Comparison of ENCODE assay signal across 9 mouse cellular contexts in the genomic region with DNA sequence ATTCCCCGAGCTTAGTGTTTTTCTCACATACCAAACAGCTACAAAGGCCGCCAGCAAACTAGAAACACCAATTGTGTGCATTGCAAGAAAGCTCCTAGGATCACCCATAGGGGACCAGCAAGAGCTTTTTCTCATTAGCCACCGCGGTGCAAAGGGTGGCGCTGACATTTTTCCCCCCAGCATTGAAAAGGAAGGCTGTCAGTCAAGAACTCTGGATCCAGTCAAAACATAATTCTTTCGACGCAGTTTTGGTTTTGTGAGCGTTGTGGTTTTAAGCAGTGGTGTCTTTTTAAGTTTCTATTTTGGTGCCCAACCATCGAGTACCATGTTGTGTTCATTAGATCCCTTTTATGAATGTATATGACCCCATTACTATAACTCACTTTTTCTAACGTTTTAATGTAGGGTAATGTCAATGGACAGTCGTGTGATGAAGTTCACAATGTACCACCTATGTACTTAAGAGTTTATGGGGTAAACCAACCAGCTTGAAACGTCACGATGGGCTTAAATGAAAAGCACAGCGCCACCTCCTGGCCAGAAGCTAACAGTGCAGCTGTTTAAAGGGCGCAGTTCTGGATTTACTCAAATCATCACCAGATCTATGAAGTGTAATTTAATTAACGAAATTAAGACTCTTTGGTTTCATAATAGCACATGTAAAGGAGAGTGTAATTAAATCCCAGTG. TPM values are rescaled to one million over a fixed set of nuclear protein-coding genes. Genes with fewer than 3 reads are reported as not detected.
DNase-seq lines count a peak whose midpoint lies in the region; ATAC-seq and TF ChIP-seq lines count a peak whose summit lies in the region.
"Had no signal": no experiment of that assay in that cellular context is flagged by ENCODE, and none has a peak within 500 bp of the region (broad histone marks: within the 10 kb centered on the region; RNA-seq: fewer than 3 reads in every experiment).

No protein-coding gene starts in this region.

- no peak overlapping the region for H3K4me3 ChIP-seq in lung, adult 2 months (replicated peaks; ENCODE audit: extremely low read depth, low read depth, low read length)
- H3K4me3 ChIP-seq: erythroblast, embryonic 14.5 days had no signal

- DNase-seq in adrenal gland, postnatal 10 days: peak; percentile 30
- no peak for DNase-seq in adrenal gland, adult 2 months
- no peak for DNase-seq in lung, adult 2 months
- DNase-seq in lung, adult 18-20 months: no peak
- peak; percentile 22 for DNase-seq in c-Kit-negative CD71-positive TER-119-positive erythroid progenitor cells, embryonic 14.5 days (ENCODE audit: low read depth, low spot score)
- peak; percentile 37 for DNase-seq in mesoderm, embryonic 11.5 days (ENCODE audit: low read depth, low spot score)
- DNase-seq in frontal cortex, postnatal 36 days (ENCODE audit: low spot score in 2 of 2): no peak

- no peak for ATAC-seq in megakaryocyte-erythroid progenitor cell, adult 5-6 weeks (replicated peaks; ENCODE audit: low FRiP score, low TSS enrichment, poor library complexity, severe bottlenecking)

- no peaks in the 10 kb centered on the region for H3K4me1 ChIP-seq in lung, adult 2 months (ENCODE audit: control insufficient read depth, insufficient read depth, low read length)

- no peak for TF ChIP-seq POLR2A in lung, adult 2 months (IDR thresholded peaks at IDR 0.05; ENCODE audit: borderline replicate concordance, extremely low read depth, low read depth, low read length)

- peak; percentile 71 for TF ChIP-seq CTCF in lung, adult 2 months (IDR thresholded peaks at IDR 0.05; ENCODE audit: insufficient read depth, low read length)

- WGBS in lung, adult 2 months: 62% methylated on average over 16 of the region's 16 CpGs

RNA-seq across cellular contexts. Expression of a gene that starts 40.5 kb away (rescaled TPM):
- 10 to 100 TPM; 14.1 to 18.8 TPM for total RNA-seq in adrenal gland, postnatal 10 days (2021)
- total RNA-seq in adrenal gland, adult 2 months (2021): 10 to 100 TPM; 14.6 to 22.9 TPM
- polyA plus RNA-seq in adrenal gland, adult 2 months (2012; rRNA removed): 1.1 and 1.2 TPM in 2 replicates
- 3.1 and 5.0 TPM in 2 replicates for polyA plus RNA-seq in lung, adult 2 months (2012; rRNA removed)
- total RNA-seq in megakaryocyte-erythroid progenitor cell, adult 5-6 weeks (2014; fragmentation: Nextera tagmentation): 28.7 and 37.9 TPM in 2 replicates
- total RNA-seq in megakaryocyte-erythroid progenitor cell, adult 5-6 weeks (2017): 43.5 and 48.6 TPM in 2 replicates

Comparison
In these comparisons a context has a peak if more than half of its experiments do, and no peak if none do; other contexts are left out.
1. DNase-seq: peak in adrenal gland, postnatal 10 days (single experiment), c-Kit-negative CD71-positive TER-119-positive erythroid progenitor cells, embryonic 14.5 days (single experiment) and mesoderm, embryonic 11.5 days (single experiment); none in adrenal gland, adult 2 months (single experiment), lung, adult 2 months (single experiment), lung, adult 18-20 months (0 of 2) and frontal cortex, postnatal 36 days (0 of 2).